Mouse (Mus musculus) forebrain, embryonic 11.5 days (tissue): ENCODE data around the gene Cd200r3. TPM values are rescaled to one million over a fixed set of nuclear protein-coding genes. Genes with fewer than 3 reads are reported as not detected.

Source experiments
- ATAC-seq: fragments of 200-750 bp; cut with Nextera tagmentation; replicated peaks from 2 replicates; pipeline ENCODE4 v1.8.0; 2017; ENCODE audit warnings: moderate TSS enrichment; ENCODE audit not compliant: low FRiP score
- DNase-seq: peaks from one replicate; pipeline ENCODE4 v3.0.0-alpha.2; 2017; ENCODE audit warnings: low spot score
- H3K27ac ChIP-seq: fragments of 300-500 bp; sonication (generic); 2 replicates; pipeline ENCODE4 v1.5.1; 2014; ENCODE audit warnings: low read depth, low read length
- H3K27me3 ChIP-seq: fragments of 300-500 bp; sonication (generic); 2 replicates; pipeline ENCODE4 v1.6.1; 2014; ENCODE audit warnings: mild to moderate bottlenecking, low read length, mixed read lengths; ENCODE audit not compliant: control insufficient read depth, insufficient read depth
- H3K36me3 ChIP-seq: fragments of 300-500 bp; sonication (generic); 2 replicates; pipeline ENCODE4 v1.6.1; 2014; ENCODE audit warnings: mild to moderate bottlenecking, low read length, moderate library complexity, mixed read lengths; ENCODE audit not compliant: control insufficient read depth, insufficient read depth
- H3K4me1 ChIP-seq: fragments of 300-500 bp; sonication (generic); replicated peaks from 2 replicates; pipeline ENCODE4 v1.6.1; 2014; ENCODE audit warnings: low read length, mixed read lengths; ENCODE audit not compliant: control insufficient read depth, insufficient read depth
- H3K4me2 ChIP-seq: fragments of 300-500 bp; sonication (generic); 2 replicates; pipeline ENCODE4 v1.6.1; 2014; ENCODE audit warnings: low read depth, mild to moderate bottlenecking, low read length, moderate library complexity, mixed read lengths; ENCODE audit not compliant: severe bottlenecking
- H3K4me3 ChIP-seq: fragments of 300-500 bp; sonication (generic); 2 replicates; pipeline ENCODE4 v1.5.1; 2014; ENCODE audit warnings: low read depth, low read length
- H3K9ac ChIP-seq: fragments of 300-500 bp; sonication (generic); 2 replicates; pipeline ENCODE4 v1.6.1; 2014; ENCODE audit warnings: low read length
- H3K9me3 ChIP-seq: fragments of 300-500 bp; sonication (generic); 2 replicates; pipeline ENCODE4 v1.6.1; 2016; ENCODE audit warnings: low read length, mixed read lengths; ENCODE audit not compliant: control insufficient read depth
- WGBS: fragments of 180-500 bp; shearing (Covaris S2); extraction: QIAGEN DNeasy Blood & Tissue Kit; methylation state at CpG from one replicate; pipeline ENCODE4 v1.1.7; 2014; 5-methylcytosine and 5-hydroxymethylcytosine counted together
- polyA plus RNA-seq: library from polyadenylated mRNA; unstranded; fragments of >200 nt; fragmentation: Nextera tagmentation; extraction: Ambion mirVana; gene quantifications from 2 replicates; pipeline ENCODE4 v1.2.1, GENCODE M21; 2014

The Cd200r3 gene
- polyA plus RNA-seq, 1 experiment from 2014 or later: not detected

DNA sequence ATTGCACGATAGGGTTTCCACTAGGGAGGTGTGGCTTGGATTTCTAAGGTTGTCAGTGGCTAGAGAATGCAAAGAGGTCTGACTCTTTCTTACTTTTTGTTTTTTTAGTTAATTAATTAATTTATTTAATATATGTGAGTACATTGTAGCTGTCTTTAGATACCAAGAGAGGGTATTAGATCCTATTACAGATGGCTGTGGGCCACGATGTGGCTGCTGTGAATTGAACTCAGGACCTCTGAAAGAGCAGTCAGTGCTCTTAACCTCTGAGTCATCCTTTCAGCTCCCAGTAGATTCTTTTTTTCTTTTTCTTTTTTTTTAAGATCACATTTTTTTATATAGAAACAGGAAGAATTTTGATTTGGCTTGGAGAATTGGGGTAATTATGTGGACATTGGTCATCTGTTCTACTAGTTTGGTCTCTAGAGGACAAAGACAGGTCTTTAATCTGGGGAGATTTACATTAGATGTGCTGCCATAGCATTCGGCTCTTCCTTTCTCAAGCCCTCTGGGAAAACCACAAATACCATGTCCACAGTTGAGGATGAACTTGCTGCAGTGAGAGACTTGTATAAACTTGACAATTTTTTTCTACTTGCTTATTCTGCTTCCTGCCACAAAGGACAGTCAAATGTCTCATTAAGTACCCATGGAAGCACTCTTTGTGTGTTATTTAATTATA is 40.0 kb downstream of the Cd200r3 start:
- DNase-seq: no peak
- H3K4me3 ChIP-seq: no peak overlapping the region
- H3K27me3 ChIP-seq: no peaks in the 10 kb centered on the region
- H3K36me3 ChIP-seq: no peaks in the 10 kb centered on the region
- no peak overlapping the region for H3K9ac ChIP-seq
- ATAC-seq: no peak
- no peaks in the 10 kb centered on the region for H3K4me1 ChIP-seq
- no peak overlapping the region for H3K4me2 ChIP-seq
- H3K9me3 ChIP-seq: no peaks in the 10 kb centered on the region
- WGBS: 77% methylated on average over 3 of the region's 3 CpGs
- H3K27ac ChIP-seq: no peak overlapping the region

DNA sequence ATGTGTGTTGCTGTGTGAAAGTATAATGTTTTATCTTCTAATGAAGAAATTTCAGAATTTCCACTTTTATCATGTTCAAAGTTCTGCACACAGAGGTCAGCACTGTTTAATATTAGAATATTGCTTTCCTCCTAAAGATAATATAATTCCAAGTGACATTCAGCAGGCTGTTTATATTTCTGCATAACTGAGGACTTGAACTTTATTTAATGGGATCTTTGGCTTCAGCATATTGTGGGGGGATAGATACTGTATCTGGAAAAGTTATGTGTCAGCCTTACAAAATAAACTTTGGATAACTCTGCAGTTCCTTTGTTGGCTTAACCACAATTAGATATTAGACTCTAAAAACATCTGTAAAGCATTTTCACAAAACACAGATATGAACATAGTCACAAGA is 40.6 kb downstream of the Cd200r3 start:
- H3K9ac ChIP-seq: no peak overlapping the region
- no peak overlapping the region for H3K4me2 ChIP-seq
- no peaks in the 10 kb centered on the region for H3K36me3 ChIP-seq
- no peaks in the 10 kb centered on the region for H3K27me3 ChIP-seq
- ATAC-seq: no peak
- H3K4me3 ChIP-seq: no peak overlapping the region
- DNase-seq: no peak
- H3K4me1 ChIP-seq: no peaks in the 10 kb centered on the region
- no peaks in the 10 kb centered on the region for H3K9me3 ChIP-seq
- H3K27ac ChIP-seq: no peak overlapping the region

DNA sequence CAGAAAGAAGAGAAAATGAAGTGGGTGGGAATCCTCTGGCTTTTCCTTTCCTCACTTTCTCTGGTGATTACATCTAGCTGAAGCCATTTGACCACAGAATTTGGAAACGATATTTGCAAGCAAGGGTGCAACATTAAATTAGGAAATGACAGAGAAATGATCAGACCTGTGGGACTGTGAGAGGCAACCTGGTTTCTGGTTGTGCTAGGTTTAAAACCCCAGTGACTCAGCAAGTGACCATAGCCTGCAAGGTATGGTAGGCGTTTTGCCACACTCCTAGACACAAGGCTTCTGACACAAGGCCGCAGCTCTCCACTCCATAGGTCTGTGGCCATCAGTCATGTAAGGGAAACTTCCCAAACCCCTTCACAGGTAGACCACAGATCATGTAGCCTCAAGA is 41.4 kb downstream of the Cd200r3 start:
- no peak overlapping the region for H3K4me3 ChIP-seq
- H3K4me2 ChIP-seq: no peak overlapping the region
- H3K27me3 ChIP-seq: no peaks in the 10 kb centered on the region
- H3K9me3 ChIP-seq: no peaks in the 10 kb centered on the region
- WGBS: 84% methylated on average over 3 of the region's 3 CpGs
- no peak overlapping the region for H3K27ac ChIP-seq
- no peak overlapping the region for H3K9ac ChIP-seq
- no peak for ATAC-seq
- H3K4me1 ChIP-seq: no peaks in the 10 kb centered on the region
- DNase-seq: no peak
- H3K36me3 ChIP-seq: no peaks in the 10 kb centered on the region

DNA sequence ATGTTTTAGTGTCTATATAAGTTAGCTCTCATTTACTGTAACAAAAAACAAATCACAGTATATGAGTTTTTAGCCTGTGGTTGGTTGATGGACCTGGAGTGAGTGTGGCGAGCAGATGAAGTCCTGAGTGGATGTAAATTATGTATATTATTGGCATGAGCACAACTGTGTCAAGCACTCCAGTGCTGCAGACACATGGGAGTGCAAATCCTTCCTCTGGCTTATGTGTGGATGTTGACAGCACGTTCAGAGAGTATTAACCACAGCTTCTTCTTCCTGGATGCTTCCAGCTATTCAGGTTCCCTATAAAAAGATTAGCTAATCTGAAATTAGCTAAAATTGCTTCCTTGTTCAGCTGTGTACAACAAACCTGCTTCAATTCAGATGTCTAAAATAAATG is 42.6 kb downstream of the Cd200r3 start:
- H3K36me3 ChIP-seq: no peaks in the 10 kb centered on the region
- DNase-seq (no peak), ATAC-seq (no peak)
- H3K4me2 ChIP-seq: no peak overlapping the region
- H3K4me1 ChIP-seq: no peaks in the 10 kb centered on the region
- H3K27ac ChIP-seq: no peak overlapping the region
- 68% methylated on average over 2 of the region's 2 CpGs for WGBS
- no peaks in the 10 kb centered on the region for H3K9me3 ChIP-seq
- H3K27me3 ChIP-seq: no peaks in the 10 kb centered on the region
- no peak overlapping the region for H3K4me3 ChIP-seq
- H3K9ac ChIP-seq: no peak overlapping the region

DNA sequence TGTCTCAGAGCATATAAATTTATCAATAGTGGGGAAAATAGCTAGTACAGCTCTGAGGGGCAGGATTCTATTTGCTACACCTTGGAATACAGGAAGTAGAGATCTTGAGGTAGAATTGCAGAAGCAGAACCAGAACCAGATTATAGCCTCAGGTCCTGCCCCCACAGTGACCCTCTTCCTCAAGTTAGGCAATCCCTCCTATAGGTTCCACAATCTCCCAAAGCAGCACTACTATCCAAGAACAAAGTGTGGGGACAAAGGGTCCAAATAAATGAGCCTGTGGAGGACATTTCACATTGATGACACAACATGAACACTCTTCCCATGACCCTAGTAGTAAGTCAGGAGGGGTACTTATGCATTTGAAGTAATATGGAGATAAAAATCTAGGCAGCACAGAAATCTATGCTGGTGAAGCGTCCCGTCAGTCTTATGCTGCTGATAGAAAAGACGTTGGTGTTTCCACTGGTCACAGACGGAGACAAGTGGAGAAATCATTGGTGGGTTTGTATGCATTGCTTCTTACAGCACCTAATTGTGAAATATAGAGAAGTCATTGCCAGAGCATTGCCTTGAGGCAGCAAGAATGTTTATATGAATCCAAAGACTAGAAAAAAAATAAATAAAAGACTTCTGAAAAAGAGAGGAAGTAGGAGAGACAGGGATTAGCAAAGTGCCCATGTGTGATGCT is 45.3 kb downstream of the Cd200r3 start:
- H3K4me1 ChIP-seq: no peaks in the 10 kb centered on the region
- H3K4me3 ChIP-seq: no peak overlapping the region
- WGBS: 94% methylated on average over 4 of the region's 4 CpGs
- H3K9ac ChIP-seq: no peak overlapping the region
- DNase-seq: no peak
- H3K27me3 ChIP-seq: no peaks in the 10 kb centered on the region
- no peaks in the 10 kb centered on the region for H3K36me3 ChIP-seq
- no peak overlapping the region for H3K4me2 ChIP-seq
- no peak overlapping the region for H3K27ac ChIP-seq
- no peak for ATAC-seq
- no peaks in the 10 kb centered on the region for H3K9me3 ChIP-seq

DNA sequence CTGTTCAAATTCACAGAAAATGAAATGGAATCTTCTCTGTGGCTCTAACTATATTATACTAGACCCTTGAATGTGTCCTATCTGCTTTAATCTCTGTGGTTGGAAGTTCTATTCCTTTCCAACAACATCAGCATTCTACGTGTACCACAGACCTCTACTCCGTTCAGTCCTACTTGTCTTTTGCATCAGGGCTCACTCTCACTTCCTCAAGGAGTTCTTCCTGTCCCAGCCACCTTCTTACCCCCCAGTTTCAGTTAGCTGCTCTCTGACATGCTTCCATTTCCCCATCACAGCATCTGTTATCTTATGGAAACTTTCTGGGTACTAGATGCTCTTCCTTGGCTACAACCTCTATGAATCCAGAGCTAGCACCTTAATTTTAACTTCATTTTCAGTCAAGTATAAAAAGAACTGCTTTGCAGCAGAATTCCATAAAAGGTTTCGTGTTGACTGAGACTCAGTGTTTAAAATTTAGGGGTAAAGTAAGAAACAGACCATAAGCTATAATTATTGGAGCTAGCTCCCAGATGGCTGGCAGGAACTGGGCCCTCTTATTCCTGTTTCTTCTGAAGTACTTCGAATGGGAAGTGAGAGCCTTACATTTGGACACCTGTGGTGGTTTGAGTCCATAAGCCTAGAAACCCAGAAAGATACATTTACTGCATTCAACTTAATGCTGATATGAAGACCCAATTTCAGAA is 50.0 kb downstream of the Cd200r3 start:
- no peak for DNase-seq
- Histone ChIP-seq H3K9me3 (no peaks in the 10 kb centered on the region), H3K36me3 (no peaks in the 10 kb centered on the region), H3K4me3 (no peak overlapping the region), H3K9ac (no peak overlapping the region), H3K4me2 (no peak overlapping the region), H3K27me3 (no peaks in the 10 kb centered on the region), H3K27ac (no peak overlapping the region), H3K4me1 (no peaks in the 10 kb centered on the region)
- no peak for ATAC-seq
- 88% methylated on average over 4 of the region's 4 CpGs for WGBS

DNA sequence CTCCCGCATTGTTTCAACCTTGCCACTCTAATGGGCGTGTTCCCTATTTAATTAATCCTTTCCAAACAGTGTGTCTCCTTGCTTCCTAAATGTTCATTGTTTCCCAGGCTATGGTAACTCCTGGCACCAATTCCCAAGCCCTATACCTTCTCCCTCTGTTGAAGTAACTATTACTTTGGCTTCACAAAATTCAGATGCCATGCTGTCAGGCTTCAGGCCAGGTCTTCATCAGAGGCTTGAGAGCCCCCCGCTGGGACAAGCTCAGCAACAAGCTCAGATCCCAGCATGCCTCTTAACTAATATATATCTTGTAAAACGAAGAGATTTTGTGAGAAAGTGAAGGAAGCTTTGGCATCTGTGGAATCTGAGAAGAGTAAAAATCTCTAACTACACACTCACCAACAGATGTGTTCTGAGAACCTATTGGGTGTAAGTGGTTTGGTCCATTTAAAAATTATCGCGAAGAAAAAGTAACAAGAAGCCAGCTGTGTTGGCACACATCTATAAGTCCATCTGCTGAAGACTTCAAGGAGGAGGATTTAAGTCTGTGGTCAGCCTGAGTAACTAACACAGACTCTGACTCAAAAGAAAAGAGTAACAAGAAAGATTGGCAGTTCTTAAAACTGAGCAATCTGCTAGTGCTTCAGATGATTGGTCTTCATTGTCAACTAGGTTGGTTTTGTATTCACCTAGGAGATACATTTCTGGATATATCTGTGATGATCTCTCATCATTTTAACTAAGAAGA is 50.9 kb downstream of the Cd200r3 start:
- H3K36me3 ChIP-seq: no peaks in the 10 kb centered on the region
- H3K4me1 ChIP-seq: no peaks in the 10 kb centered on the region
- DNase-seq (no peak), ATAC-seq (no peak)
- no peak overlapping the region for H3K27ac ChIP-seq
- H3K27me3 ChIP-seq: no peaks in the 10 kb centered on the region
- H3K9me3 ChIP-seq: no peaks in the 10 kb centered on the region
- 77% methylated on average over 6 of the region's 6 CpGs for WGBS
- H3K9ac ChIP-seq: no peak overlapping the region
- no peak overlapping the region for H3K4me3 ChIP-seq
- H3K4me2 ChIP-seq: no peak overlapping the region

DNA sequence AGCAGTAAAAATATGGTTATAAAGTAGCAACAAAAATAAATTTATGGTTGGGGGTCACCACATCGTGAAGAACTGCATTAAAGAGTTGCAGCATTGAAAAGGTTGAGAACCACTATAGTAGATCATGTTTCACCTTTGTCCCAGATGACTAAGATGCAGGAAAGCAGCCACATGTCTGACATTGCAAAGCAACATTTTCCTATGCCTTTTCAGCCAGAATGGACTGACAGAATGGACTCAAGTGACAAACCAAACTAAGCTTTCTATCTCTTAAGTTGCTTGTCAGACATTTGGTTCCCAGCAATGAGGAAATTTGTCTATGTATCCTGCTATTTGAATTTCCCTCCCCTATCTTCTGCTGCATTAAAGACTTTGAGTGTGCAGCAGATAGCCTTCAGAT is 51.6 kb downstream of the Cd200r3 start:
- Histone ChIP-seq H3K27ac (no peak overlapping the region), H3K9ac (no peak overlapping the region), H3K4me1 (no peaks in the 10 kb centered on the region), H3K4me3 (no peak overlapping the region), H3K9me3 (no peaks in the 10 kb centered on the region), H3K4me2 (no peak overlapping the region), H3K36me3 (no peaks in the 10 kb centered on the region), H3K27me3 (no peaks in the 10 kb centered on the region)
- DNase-seq (no peak), ATAC-seq (no peak)
- 68% methylated on average over 1 of the region's 1 CpGs for WGBS
